Mouse (Mus musculus) lung, embryonic 15.5 days (tissue): Measurements from ENCODE around the gene Rps12-ps3. TPM values are rescaled to one million over a fixed set of nuclear protein-coding genes. Genes with fewer than 3 reads are reported as not detected.

Experiments
- ATAC-seq: fragments of 200-750 bp; cut with Nextera tagmentation; 2 replicates; pipeline ENCODE4 v1.8.0; 2017; ENCODE audit warnings: moderate number of reproducible peaks, borderline replicate concordance; ENCODE audit not compliant: low FRiP score, low TSS enrichment; ENCODE audit errors: extremely low read depth
- H3K27ac ChIP-seq: fragments of 300-500 bp; sonication (generic); 2 replicates; pipeline ENCODE4 v1.5.1; 2015; ENCODE audit warnings: moderate library complexity, mild to moderate bottlenecking, inconsistent platforms
- H3K27me3 ChIP-seq: fragments of 300-500 bp; sonication (generic); 2 replicates; pipeline ENCODE4 v1.6.1; 2015; ENCODE audit warnings: inconsistent platforms
- H3K36me3 ChIP-seq: fragments of 300-500 bp; sonication (generic); 2 replicates; pipeline ENCODE4 v1.6.1; 2015; ENCODE audit warnings: inconsistent platforms
- H3K4me1 ChIP-seq: fragments of 300-500 bp; sonication (generic); 2 replicates; pipeline ENCODE4 v1.6.1; 2015; ENCODE audit warnings: inconsistent platforms
- H3K4me2 ChIP-seq: fragments of 300-500 bp; sonication (generic); 2 replicates; pipeline ENCODE4 v1.6.1; 2015; ENCODE audit warnings: inconsistent platforms, mild to moderate bottlenecking, moderate library complexity
- H3K4me3 ChIP-seq: fragments of 300-500 bp; sonication (generic); 2 replicates; pipeline ENCODE4 v1.5.1; 2015; ENCODE audit warnings: mild to moderate bottlenecking, inconsistent platforms
- H3K9ac ChIP-seq: fragments of 300-500 bp; sonication (generic); 2 replicates; pipeline ENCODE4 v1.6.1; 2015; ENCODE audit warnings: inconsistent platforms
- H3K9me3 ChIP-seq: fragments of 300-500 bp; sonication (generic); 2 replicates; pipeline ENCODE4 v1.6.1; 2016; ENCODE audit warnings: inconsistent platforms
- WGBS: fragments of 180-500 bp; shearing (Covaris S2); methylation state at CpG from one replicate; pipeline ENCODE4 v1.1.7; 2015; 5-methylcytosine and 5-hydroxymethylcytosine counted together
- polyA plus RNA-seq: library from polyadenylated mRNA; unstranded; fragments of >200 nt; fragmentation: Nextera tagmentation; extraction: Ambion mirVana; gene quantifications from 2 replicates; pipeline ENCODE4 v1.2.1, GENCODE M21; 2015

The Rps12-ps3 gene
- polyA plus RNA-seq, 1 experiment from 2014 or later, result 18.4 TPM

- ATAC-seq, result no peak
- WGBS, result 77% methylated on average over 3 of the region's 3 CpGs
- 0 out of 2 replicates have a peak, but pooled peaks cover 5% of the 10 kb centered on the region for H3K36me3 ChIP-seq
- H3K27ac ChIP-seq, result no peak overlapping the region
- no peaks in the 10 kb centered on the region for H3K9me3 ChIP-seq
- H3K4me1 ChIP-seq, result peaks cover 10% of the 10 kb centered on the region
- H3K4me3 ChIP-seq, result no peak overlapping the region
- no peak overlapping the region for H3K9ac ChIP-seq
- H3K4me2 ChIP-seq, result no peak overlapping the region
- no peaks in the 10 kb centered on the region for H3K27me3 ChIP-seq
Measured at GRCm38 (mm10) chr19:59337872-59338681, 16.0 kb downstream of the Rps12-ps3 start.

- WGBS, result 68% methylated on average over 3 of the region's 3 CpGs
- Histone ChIP-seq H3K27me3 (no peaks in the 10 kb centered on the region), H3K4me2 (no peak overlapping the region), H3K4me1 (peaks cover 26% of the 10 kb centered on the region), H3K36me3 (0 out of 2 replicates have a peak, but pooled peaks cover 5% of the 10 kb centered on the region), H3K4me3 (no peak overlapping the region), H3K9ac (no peak overlapping the region), H3K27ac (no peak overlapping the region), H3K9me3 (no peaks in the 10 kb centered on the region)
- ATAC-seq, result no peak
Measured at GRCm38 (mm10) chr19:59339908-59340307, 17.8 kb downstream of the Rps12-ps3 start.

GRCm38 (mm10) chr19:59342964-59343363 is 20.9 kb downstream of the Rps12-ps3 start:
- Histone ChIP-seq H3K4me1 (peaks cover 29% of the 10 kb centered on the region), H3K4me2 (peak overlapping the region; percentile 96), H3K36me3 (no peaks in the 10 kb centered on the region), H3K9ac (no peak overlapping the region), H3K27ac (no peak overlapping the region), H3K27me3 (no peaks in the 10 kb centered on the region), H3K9me3 (no peaks in the 10 kb centered on the region), H3K4me3 (peak overlapping the region; percentile 96)
- 21% methylated on average over 2 of the region's 2 CpGs for WGBS
- no peak for ATAC-seq

GRCm38 (mm10) chr19:59344304-59344711 is 22.2 kb downstream of the Rps12-ps3 start:
- H3K4me3 ChIP-seq, result peak overlapping the region; percentile 96
- H3K9ac ChIP-seq, result peak overlapping the region; percentile 93
- no peaks in the 10 kb centered on the region for H3K36me3 ChIP-seq
- ATAC-seq, result no peak
- H3K4me1 ChIP-seq, result peaks cover 29% of the 10 kb centered on the region
- no peaks in the 10 kb centered on the region for H3K9me3 ChIP-seq
- peak overlapping the region; percentile 96 for H3K4me2 ChIP-seq
- H3K27ac ChIP-seq, result no peak overlapping the region; the same call in 1 of the 2 replicates
- H3K27me3 ChIP-seq, result no peaks in the 10 kb centered on the region
- 0% methylated on average over 14 of the region's 14 CpGs for WGBS

- WGBS, result under 1% methylated on average over 51 of the region's 70 CpGs
- Histone ChIP-seq H3K4me3 (peak overlapping the region; percentile 96), H3K9ac (peak overlapping the region; percentile 93)
Measured at GRCm38 (mm10) chr19:59345081-59345657, 23.1 kb downstream of the Rps12-ps3 start.

GRCm38 (mm10) chr19:59345658-59346283 is 23.7 kb downstream of the Rps12-ps3 start, which contains the start of gene Pdzd8:
Gene Pdzd8 (minus strand): TSS chr19:59345780.
- peak; percentile 96 for ATAC-seq
- no peaks in the 10 kb centered on the region for H3K36me3 ChIP-seq
- peak within 1 kb of the TSS; percentile 96 for H3K4me2 ChIP-seq
- H3K4me3 ChIP-seq, result peak within 1 kb of the TSS; percentile 96
- H3K9me3 ChIP-seq, result no peaks in the 10 kb centered on the region
- H3K27me3 ChIP-seq, result no peaks in the 10 kb centered on the region
- H3K4me1 ChIP-seq, result peaks cover 29% of the 10 kb centered on the region
- peak within 1 kb of the TSS; percentile 92 for H3K27ac ChIP-seq
- H3K9ac ChIP-seq, result peak within 1 kb of the TSS; percentile 93
- 1% methylated on average over 76 of the region's 91 CpGs for WGBS

More at GRCm38 (mm10) chr19:59345081-59345657, 23.1 kb downstream of the Rps12-ps3 start:
- H3K27me3 ChIP-seq, result no peaks in the 10 kb centered on the region
- no peaks in the 10 kb centered on the region for H3K9me3 ChIP-seq
- ATAC-seq, result peak; percentile 61
- H3K4me1 ChIP-seq, result peaks cover 29% of the 10 kb centered on the region
- H3K27ac ChIP-seq, result peak overlapping the region; percentile 92
- H3K36me3 ChIP-seq, result no peaks in the 10 kb centered on the region
- H3K4me2 ChIP-seq, result peak overlapping the region; percentile 96

GRCm38 (mm10) chr19:59346325-59346724 is 24.2 kb downstream of the Rps12-ps3 start:
- Histone ChIP-seq H3K27me3 (no peaks in the 10 kb centered on the region), H3K27ac (peak overlapping the region; percentile 92), H3K4me1 (peaks cover 25% of the 10 kb centered on the region), H3K9ac (peak overlapping the region; percentile 93), H3K36me3 (no peaks in the 10 kb centered on the region), H3K4me2 (peak overlapping the region; percentile 96), H3K4me3 (peak overlapping the region; percentile 96), H3K9me3 (no peaks in the 10 kb centered on the region)
- WGBS, result 4% methylated on average over 11 of the region's 11 CpGs
- no peak for ATAC-seq

- H3K4me2 ChIP-seq, result no peak overlapping the region
- peaks cover 7% of the 10 kb centered on the region; the same call in 1 of the 2 replicates for H3K4me1 ChIP-seq
- H3K9ac ChIP-seq, result no peak overlapping the region
- no peak overlapping the region for H3K4me3 ChIP-seq
- H3K9me3 ChIP-seq, result no peaks in the 10 kb centered on the region
- no peak overlapping the region for H3K27ac ChIP-seq
- H3K36me3 ChIP-seq, result no peaks in the 10 kb centered on the region
- ATAC-seq, result no peak
- no peaks in the 10 kb centered on the region for H3K27me3 ChIP-seq
- 86% methylated on average over 6 of the region's 6 CpGs for WGBS
Measured at GRCm38 (mm10) chr19:59349329-59349960, 27.4 kb downstream of the Rps12-ps3 start.

GRCm38 (mm10) chr19:59350273-59350903 is 28.3 kb downstream of the Rps12-ps3 start:
- no peak for ATAC-seq
- H3K9me3 ChIP-seq, result no peaks in the 10 kb centered on the region
- no peaks in the 10 kb centered on the region for H3K36me3 ChIP-seq
- H3K27me3 ChIP-seq, result no peaks in the 10 kb centered on the region
- no peak overlapping the region for H3K4me3 ChIP-seq
- 81% methylated on average over 7 of the region's 7 CpGs for WGBS
- no peak overlapping the region for H3K9ac ChIP-seq
- H3K4me2 ChIP-seq, result no peak overlapping the region
- peaks cover 3% of the 10 kb centered on the region; the same call in 1 of the 2 replicates for H3K4me1 ChIP-seq
- H3K27ac ChIP-seq, result no peak overlapping the region

GRCm38 (mm10) chr19:59351151-59351889 is 29.2 kb downstream of the Rps12-ps3 start:
- Histone ChIP-seq H3K27ac (no peak overlapping the region), H3K4me2 (no peak overlapping the region), H3K27me3 (no peaks in the 10 kb centered on the region), H3K36me3 (no peaks in the 10 kb centered on the region), H3K9me3 (no peaks in the 10 kb centered on the region), H3K4me3 (no peak overlapping the region), H3K4me1 (peaks cover 2% of the 10 kb centered on the region; the same call in 1 of the 2 replicates), H3K9ac (no peak overlapping the region)
- WGBS, result 58% methylated on average over 15 of the region's 15 CpGs
- no peak for ATAC-seq
